Mouse (Mus musculus): Measurements from ENCODE around the gene Tbx4. TPM values are rescaled to one million over a fixed set of nuclear protein-coding genes. Genes with fewer than 3 reads are reported as not detected.

Gene Tbx4
- 0.20 and 0.24 TPM in 2 replicates for polyA plus RNA-seq (2014; fragmentation: Nextera tagmentation; extraction: Ambion mirVana)

DNA sequence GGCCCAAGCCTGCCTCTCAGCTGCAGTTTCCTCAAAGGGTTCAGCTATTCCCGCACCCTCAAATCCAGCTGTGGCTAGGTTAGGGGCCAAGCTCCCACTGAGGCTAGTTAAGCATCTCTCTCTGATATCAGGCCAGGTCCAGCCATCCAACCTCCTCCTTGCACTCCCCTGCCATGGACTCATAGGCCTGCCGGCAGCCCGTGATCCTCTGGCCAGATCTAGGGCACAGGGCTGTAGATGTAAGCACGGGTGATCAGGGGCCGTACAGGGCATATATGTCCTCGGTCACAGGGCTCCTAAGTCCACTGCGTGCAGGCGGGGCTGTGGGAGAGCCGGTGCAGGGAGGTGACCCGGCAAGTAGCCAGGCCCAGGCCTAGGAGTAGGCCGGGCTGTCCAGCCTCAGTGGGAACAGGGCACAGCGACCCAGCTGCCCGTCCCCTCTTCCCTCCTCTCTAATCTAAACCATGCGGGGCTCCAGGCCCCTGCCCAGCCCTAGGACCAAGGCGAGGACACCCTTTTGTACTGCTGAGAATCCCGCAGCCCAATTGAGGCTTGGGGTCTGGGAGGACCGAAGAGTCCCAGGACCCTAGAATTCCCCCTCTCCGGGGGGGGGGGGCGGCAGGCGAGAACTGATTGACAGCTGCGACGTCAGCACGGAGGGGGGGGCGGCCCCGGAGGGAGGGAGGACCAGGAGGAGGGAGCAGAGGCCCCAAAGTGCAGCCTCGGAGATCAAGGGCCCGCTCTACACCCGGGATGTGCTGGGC, at the start of gene Tbx4:
Tbx4 (plus strand) TSS at position 758 of the 764 bp plus-strand sequence.
- Histone ChIP-seq H3K27me3 (ENCODE audit: control insufficient read depth, insufficient read depth, low read length) (peaks cover 53% of the 10 kb centered on the region), H3K4me1 (ENCODE audit: control insufficient read depth, insufficient read depth, low read length) (no peaks in the 10 kb centered on the region), H3K27ac (ENCODE audit: low read depth, low read length) (no peak within 1 kb of the TSS), H3K4me2 (ENCODE audit: low read depth) (no peak within 1 kb of the TSS), H3K4me3 (ENCODE audit: low read depth, low read length) (no peak within 1 kb of the TSS), H3K9ac (ENCODE audit: low read length) (no peak within 1 kb of the TSS), H3K36me3 (ENCODE audit: control insufficient read depth, insufficient read depth, low read length) (no peaks in the 10 kb centered on the region; the same call in 1 of the 2 replicates), H3K9me3 (ENCODE audit: control insufficient read depth, low read length) (no peaks in the 10 kb centered on the region)
- ATAC-seq (ENCODE audit: insufficient read depth, low FRiP score, low TSS enrichment) (no peak), DNase-seq (ENCODE audit: low spot score) (no peak)
- 8% methylated on average over 19 of the region's 28 CpGs for WGBS

DNA sequence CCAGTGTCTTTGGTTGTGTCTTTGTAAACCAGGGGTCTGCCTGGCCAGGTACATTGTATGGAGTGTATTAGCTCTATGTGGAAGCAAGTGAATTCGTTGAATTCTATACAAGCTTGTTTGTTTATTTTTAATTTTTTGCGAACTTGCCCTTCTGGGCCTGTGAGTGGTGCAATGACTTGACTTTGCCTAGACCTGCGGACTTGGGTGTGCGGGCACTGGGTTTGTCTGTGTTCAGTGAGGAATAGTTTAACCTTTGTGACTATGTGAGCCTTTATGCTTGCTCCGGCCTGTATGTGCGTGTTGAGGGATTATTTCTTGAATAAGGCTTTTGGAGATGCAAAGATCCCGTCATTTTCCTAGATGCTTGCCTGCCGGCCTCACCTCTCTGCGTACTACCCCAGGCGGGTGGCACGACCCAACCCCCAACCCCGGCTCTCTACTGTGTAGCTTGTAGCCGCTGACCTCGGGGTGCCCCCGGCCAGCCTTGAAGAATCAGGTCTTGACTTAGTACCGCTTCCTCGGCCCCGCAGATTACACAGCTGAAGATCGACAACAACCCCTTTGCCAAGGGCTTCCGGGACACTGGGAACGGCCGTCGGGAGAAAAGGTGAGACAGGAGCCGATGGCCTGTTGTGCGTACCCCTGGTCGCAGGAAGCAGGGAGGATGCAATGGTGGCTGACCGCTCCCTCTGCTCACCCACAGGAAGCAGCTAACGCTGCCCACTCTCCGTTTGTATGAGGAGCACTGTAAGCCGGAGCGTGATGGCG, 49.5 kb upstream of the Tbx4 start:
- WGBS = 1% methylated on average over 32 of the region's 32 CpGs
- Histone ChIP-seq H3K9ac (ENCODE audit: low read length) (no peak overlapping the region), H3K4me2 (ENCODE audit: low read depth) (peak overlapping the region; percentile 40), H3K27ac (ENCODE audit: low read depth, low read length) (no peak overlapping the region), H3K4me1 (ENCODE audit: control insufficient read depth, insufficient read depth, low read length) (peaks cover 22% of the 10 kb centered on the region), H3K27me3 (ENCODE audit: control insufficient read depth, insufficient read depth, low read length) (peaks cover 98% of the 10 kb centered on the region), H3K4me3 (ENCODE audit: low read depth, low read length) (peak overlapping the region; percentile 29), H3K9me3 (ENCODE audit: control insufficient read depth, low read length) (no peaks in the 10 kb centered on the region), H3K36me3 (ENCODE audit: control insufficient read depth, insufficient read depth, low read length) (no peaks in the 10 kb centered on the region)
- ATAC-seq (ENCODE audit: insufficient read depth, low FRiP score, low TSS enrichment) (no peak), DNase-seq (ENCODE audit: low spot score) (peak; percentile 38)

DNA sequence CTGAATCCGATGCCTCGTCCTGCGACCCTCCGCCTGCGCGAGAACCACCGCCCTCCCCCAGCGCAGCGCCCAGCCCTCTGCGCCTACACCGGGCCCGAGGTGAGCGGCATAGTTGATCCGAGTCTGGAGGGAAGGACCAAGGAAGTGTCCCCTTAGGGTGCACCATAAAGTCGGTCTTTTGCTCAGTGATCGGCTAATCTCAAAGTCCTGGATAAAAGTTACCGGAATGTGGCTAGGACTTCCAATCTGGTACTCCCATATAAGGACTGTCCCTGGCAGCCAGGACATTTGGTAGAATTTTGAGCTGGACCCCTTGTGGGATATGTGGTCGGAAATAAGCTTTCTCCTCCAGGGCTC, 49.0 kb upstream of the Tbx4 start:
- Histone ChIP-seq H3K27ac (ENCODE audit: low read depth, low read length) (no peak overlapping the region), H3K4me3 (ENCODE audit: low read depth, low read length) (peak overlapping the region; percentile 29), H3K9me3 (ENCODE audit: control insufficient read depth, low read length) (no peaks in the 10 kb centered on the region), H3K9ac (ENCODE audit: low read length) (no peak overlapping the region; the same call in 1 of the 2 replicates), H3K36me3 (ENCODE audit: control insufficient read depth, insufficient read depth, low read length) (no peaks in the 10 kb centered on the region), H3K4me2 (ENCODE audit: low read depth) (peak overlapping the region; percentile 40), H3K27me3 (ENCODE audit: control insufficient read depth, insufficient read depth, low read length) (peaks cover 96% of the 10 kb centered on the region), H3K4me1 (ENCODE audit: control insufficient read depth, insufficient read depth, low read length) (peaks cover 17% of the 10 kb centered on the region)
- ATAC-seq (ENCODE audit: insufficient read depth, low FRiP score, low TSS enrichment) (no peak), DNase-seq (ENCODE audit: low spot score) (peak; percentile 56)
- under 1% methylated on average over 18 of the region's 18 CpGs for WGBS

DNA sequence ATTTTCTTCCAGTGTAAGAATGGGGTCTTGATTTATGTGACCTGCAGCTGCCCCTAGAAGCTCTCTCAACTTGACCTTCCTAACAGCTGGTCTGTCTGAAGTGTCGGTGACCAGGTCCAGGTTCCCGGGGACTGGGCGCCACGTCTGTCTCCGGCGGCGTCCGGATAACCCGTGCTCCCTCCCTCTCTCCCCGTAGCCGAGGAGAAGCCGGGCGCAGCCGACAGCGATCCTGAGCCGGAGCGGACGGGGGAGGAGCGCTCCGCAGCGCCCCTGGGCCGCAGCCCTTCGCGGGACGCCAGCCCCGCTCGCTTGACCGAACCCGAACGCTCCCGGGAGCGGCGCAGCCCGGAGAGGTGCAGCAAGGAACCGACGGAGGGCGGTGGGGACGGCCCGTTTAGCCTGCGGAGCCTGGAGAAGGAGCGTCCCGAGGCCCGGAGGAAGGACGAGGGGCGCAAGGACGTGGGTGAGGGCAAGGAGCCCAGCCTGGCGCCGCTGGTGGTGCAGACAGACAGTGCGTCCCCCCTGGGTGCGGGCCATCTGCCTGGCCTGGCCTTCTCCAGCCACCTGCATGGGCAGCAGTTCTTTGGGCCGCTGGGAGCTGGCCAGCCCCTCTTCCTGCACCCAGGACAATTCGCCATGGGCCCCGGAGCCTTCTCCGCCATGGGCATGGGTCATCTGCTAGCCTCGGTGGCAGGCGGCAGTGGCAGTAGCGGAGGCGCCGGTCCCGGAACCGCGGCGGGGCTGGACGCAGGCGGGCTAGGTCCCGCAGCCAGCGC, 48.4 kb upstream of the Tbx4 start:
- DNase-seq (ENCODE audit: low spot score) = peak; percentile 66
- H3K4me1 ChIP-seq (ENCODE audit: control insufficient read depth, insufficient read depth, low read length) = peaks cover 18% of the 10 kb centered on the region
- WGBS = under 1% methylated on average over 52 of the region's 67 CpGs
- H3K27ac ChIP-seq (ENCODE audit: low read depth, low read length) = no peak overlapping the region
- peak overlapping the region; percentile 40 for H3K4me2 ChIP-seq (ENCODE audit: low read depth)
- peak overlapping the region; percentile 29 for H3K4me3 ChIP-seq (ENCODE audit: low read depth, low read length)
- peaks cover 96% of the 10 kb centered on the region for H3K27me3 ChIP-seq (ENCODE audit: control insufficient read depth, insufficient read depth, low read length)
- H3K9ac ChIP-seq (ENCODE audit: low read length) = peak overlapping the region; percentile 33
- no peak for ATAC-seq (ENCODE audit: insufficient read depth, low FRiP score, low TSS enrichment)
- H3K9me3 ChIP-seq (ENCODE audit: control insufficient read depth, low read length) = no peaks in the 10 kb centered on the region
- no peaks in the 10 kb centered on the region for H3K36me3 ChIP-seq (ENCODE audit: control insufficient read depth, insufficient read depth, low read length)

DNA sequence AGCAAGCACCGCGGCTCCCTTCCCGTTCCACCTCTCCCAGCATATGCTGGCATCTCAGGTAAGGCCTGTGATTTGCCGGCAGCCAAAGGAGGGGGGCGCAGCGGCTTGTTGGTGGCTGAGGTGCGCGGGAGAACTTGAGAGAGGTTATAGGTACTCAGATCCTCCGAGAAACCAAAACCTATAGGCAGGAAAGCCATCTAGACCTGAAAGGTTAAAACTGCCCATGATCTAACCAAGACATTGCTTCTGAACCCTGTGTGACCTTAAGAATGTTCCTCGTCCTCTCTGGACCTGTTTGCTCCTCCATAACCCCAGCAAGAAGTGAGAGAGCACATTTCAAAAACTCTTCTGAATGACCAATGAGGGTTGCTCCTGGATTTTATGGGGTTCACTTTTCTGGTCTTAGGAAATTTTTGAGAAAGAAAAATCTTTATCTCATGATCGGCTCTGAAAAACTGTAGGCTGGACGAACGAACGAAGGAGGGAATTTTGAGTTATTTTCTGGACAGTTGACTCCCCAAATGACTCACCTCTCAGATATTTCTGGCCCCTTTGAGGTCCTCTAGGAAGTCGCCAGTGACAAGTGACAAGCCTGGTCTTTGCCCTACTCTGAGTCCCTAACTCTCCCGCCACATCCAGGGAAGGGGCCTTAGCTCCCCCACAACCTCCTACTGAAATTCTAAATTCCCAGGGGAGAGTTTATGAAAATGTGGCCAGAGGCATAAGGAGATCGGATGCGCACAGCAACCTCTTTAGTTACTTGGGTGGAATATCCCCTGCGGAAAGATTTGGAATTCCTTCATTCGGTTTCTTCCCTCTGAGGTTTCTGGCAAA, 47.6 kb upstream of the Tbx4 start:
- peaks cover 23% of the 10 kb centered on the region for H3K4me1 ChIP-seq (ENCODE audit: control insufficient read depth, insufficient read depth, low read length)
- WGBS = 6% methylated on average over 20 of the region's 20 CpGs
- peaks cover 94% of the 10 kb centered on the region for H3K27me3 ChIP-seq (ENCODE audit: control insufficient read depth, insufficient read depth, low read length)
- H3K27ac ChIP-seq (ENCODE audit: low read depth, low read length) = no peak overlapping the region
- H3K36me3 ChIP-seq (ENCODE audit: control insufficient read depth, insufficient read depth, low read length) = no peaks in the 10 kb centered on the region
- H3K4me2 ChIP-seq (ENCODE audit: low read depth) = peak overlapping the region; percentile 40
- H3K4me3 ChIP-seq (ENCODE audit: low read depth, low read length) = peak overlapping the region; percentile 29
- no peak for ATAC-seq (ENCODE audit: insufficient read depth, low FRiP score, low TSS enrichment)
- peak overlapping the region; percentile 33 for H3K9ac ChIP-seq (ENCODE audit: low read length)
- no peaks in the 10 kb centered on the region for H3K9me3 ChIP-seq (ENCODE audit: control insufficient read depth, low read length)
- no peak for DNase-seq (ENCODE audit: low spot score)

DNA sequence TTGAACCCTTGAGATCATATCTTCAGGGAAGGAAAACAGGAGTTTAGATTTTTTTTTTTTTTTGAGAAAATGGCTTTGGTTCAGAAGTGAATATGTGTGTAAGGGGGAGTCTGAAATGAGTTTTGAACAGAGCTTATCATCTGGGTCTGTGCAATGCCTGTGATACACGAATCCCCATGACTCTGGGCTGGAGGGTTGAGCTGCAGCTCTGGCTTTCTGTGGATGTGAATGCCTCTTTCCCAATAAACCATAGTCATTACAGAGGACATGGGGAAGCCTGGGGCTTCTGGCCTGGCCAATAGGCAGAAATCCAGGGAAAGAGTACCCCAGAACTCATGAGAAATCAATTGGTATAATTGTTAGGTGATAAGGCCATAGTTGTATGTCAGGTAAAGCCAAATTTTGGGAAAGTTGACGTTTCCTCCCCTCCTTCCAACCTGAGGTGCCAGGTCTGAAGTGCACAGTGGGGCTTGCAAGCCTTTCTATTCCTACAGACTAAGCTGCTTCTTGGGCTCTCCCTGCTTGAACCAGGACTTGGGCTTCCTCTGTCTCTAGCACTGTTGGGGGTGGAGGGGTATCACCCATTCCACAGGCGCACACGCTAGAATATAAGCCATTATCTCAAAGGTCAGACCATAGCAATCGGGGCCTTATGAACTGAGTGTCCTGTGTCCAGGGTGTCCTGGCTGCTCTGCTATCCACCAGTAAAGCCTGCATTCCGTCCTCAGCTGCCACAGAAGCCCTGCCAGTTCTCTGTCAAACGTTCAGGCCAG, 46.8 kb upstream of the Tbx4 start:
- Histone ChIP-seq H3K9me3 (ENCODE audit: control insufficient read depth, low read length) (no peaks in the 10 kb centered on the region), H3K27me3 (ENCODE audit: control insufficient read depth, insufficient read depth, low read length) (peaks cover 86% of the 10 kb centered on the region), H3K36me3 (ENCODE audit: control insufficient read depth, insufficient read depth, low read length) (no peaks in the 10 kb centered on the region), H3K4me1 (ENCODE audit: control insufficient read depth, insufficient read depth, low read length) (peaks cover 25% of the 10 kb centered on the region), H3K9ac (ENCODE audit: low read length) (no peak overlapping the region), H3K27ac (ENCODE audit: low read depth, low read length) (no peak overlapping the region), H3K4me2 (ENCODE audit: low read depth) (no peak overlapping the region; the same call in 1 of the 2 replicates), H3K4me3 (ENCODE audit: low read depth, low read length) (peak overlapping the region; percentile 2; the same call in 1 of the 2 replicates)
- DNase-seq (ENCODE audit: low spot score) = no peak
- 10% methylated on average over 7 of the region's 7 CpGs for WGBS
- ATAC-seq (ENCODE audit: insufficient read depth, low FRiP score, low TSS enrichment) = no peak

DNA sequence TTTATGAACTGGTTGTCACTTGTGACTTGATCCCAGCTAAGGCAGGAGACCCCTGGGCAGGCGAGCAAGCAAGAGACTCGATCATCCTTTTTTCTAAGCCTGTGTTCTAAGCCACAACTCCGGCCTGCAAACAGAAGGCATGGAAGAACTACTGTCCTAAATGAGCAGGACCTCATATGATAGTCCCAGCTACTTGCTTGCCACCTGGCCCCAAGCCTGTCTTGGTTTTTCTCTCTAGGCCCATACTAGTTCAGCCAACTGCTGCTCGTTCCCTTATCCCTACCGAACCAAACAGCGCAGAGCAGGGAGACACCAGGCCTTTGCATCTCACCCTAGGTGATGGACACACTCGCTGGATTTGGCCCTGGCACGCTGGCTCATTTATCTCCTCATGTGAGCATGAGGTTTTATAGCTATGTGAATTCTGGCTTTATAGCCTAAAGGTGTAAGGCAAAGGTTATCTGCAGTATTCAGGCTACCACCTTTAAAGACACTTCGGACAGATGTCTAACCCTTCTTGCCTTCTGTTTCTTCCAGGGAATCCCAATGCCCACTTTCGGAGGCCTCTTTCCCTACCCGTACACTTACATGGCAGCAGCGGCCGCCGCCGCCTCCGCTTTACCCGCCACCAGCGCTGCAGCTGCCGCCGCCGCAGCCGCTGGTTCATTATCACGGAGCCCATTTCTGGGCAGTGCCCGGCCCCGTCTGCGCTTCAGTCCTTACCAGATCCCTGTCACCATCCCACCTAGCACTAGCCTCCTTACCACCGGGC, 46.0 kb upstream of the Tbx4 start:
- no peaks in the 10 kb centered on the region for H3K9me3 ChIP-seq (ENCODE audit: control insufficient read depth, low read length)
- H3K4me1 ChIP-seq (ENCODE audit: control insufficient read depth, insufficient read depth, low read length) = peaks cover 25% of the 10 kb centered on the region
- H3K4me2 ChIP-seq (ENCODE audit: low read depth) = peak overlapping the region; percentile 22
- no peaks in the 10 kb centered on the region for H3K36me3 ChIP-seq (ENCODE audit: control insufficient read depth, insufficient read depth, low read length)
- 3% methylated on average over 27 of the region's 27 CpGs for WGBS
- peaks cover 82% of the 10 kb centered on the region for H3K27me3 ChIP-seq (ENCODE audit: control insufficient read depth, insufficient read depth, low read length)
- H3K27ac ChIP-seq (ENCODE audit: low read depth, low read length) = no peak overlapping the region
- H3K4me3 ChIP-seq (ENCODE audit: low read depth, low read length) = peak overlapping the region; percentile 20
- ATAC-seq (ENCODE audit: insufficient read depth, low FRiP score, low TSS enrichment) = no peak
- peak; percentile 34 for DNase-seq (ENCODE audit: low spot score)
- no peak overlapping the region; the same call in 1 of the 2 replicates for H3K9ac ChIP-seq (ENCODE audit: low read length)

Measured in neural tube, embryonic 11.5 days (tissue).